Mouse (Mus musculus) kidney, adult 18-20 months (tissue): ENCODE measurements around the gene Senp1.
A peak's percentile ranks its signal among the peaks of the same experiment; 100 is the strongest.

Experiments
- DNase-seq: peaks from one replicate; pipeline ENCODE4 v3.0.0; 2021

Senp1 gene

GRCm38 (mm10) chr15:98093121-98094011 is at the start of gene Senp1:
Gene Senp1, minus strand, starts transcription at chr15:98093744.
- peak; percentile 94 for DNase-seq

GRCm38 (mm10) chr15:98142515-98142914 is 49.0 kb upstream of the Senp1 start:
- no peak for DNase-seq

- no peak for DNase-seq
Observed at GRCm38 (mm10) chr15:98140809-98141208, 47.3 kb upstream of the Senp1 start.

DNA sequence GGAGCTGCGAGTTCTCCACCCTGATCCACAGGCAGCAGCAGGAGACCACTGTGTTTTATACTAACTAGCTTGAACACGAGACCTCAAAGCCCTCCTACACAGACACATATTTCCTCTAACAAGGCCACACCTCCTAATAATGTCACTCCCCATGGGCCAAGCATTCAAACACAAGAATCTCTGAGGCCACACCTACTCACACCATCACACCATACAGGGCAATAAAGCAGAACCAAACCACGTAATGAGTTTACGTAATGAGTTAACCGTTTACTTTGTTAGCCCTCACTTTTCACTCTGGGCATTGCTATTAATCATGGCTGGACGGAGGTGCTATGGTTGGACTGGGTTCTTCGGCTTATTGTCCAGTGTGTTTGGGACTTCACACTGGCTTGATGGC is 46.2 kb upstream of the Senp1 start:
- DNase-seq = no peak

- DNase-seq = no peak
Observed at GRCm38 (mm10) chr15:98136871-98137270, 43.3 kb upstream of the Senp1 start.

DNA sequence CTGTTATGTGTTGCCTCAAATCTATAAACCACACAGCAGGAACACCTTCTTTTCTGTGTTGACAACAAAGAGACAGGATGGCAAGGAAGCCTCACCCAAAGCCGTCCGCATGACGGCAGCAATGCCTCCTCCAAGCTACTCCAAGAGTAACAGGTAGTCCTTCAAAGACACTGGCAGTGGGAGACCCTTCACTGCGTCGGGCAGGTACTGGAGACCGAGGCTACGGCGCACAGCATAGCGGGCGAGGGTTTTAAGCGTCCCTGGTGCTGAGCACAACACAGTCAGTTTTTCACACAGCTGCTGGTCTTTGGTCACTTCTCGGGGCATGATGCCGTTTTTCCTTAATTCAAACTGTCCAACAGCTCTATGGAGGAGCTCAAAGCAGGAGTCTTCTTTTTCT is 42.1 kb upstream of the Senp1 start:
- no peak for DNase-seq

GRCm38 (mm10) chr15:98134666-98135065 is 41.1 kb upstream of the Senp1 start:
- no peak for DNase-seq

GRCm38 (mm10) chr15:98134034-98134433 is 40.5 kb upstream of the Senp1 start:
- no peak for DNase-seq

DNA sequence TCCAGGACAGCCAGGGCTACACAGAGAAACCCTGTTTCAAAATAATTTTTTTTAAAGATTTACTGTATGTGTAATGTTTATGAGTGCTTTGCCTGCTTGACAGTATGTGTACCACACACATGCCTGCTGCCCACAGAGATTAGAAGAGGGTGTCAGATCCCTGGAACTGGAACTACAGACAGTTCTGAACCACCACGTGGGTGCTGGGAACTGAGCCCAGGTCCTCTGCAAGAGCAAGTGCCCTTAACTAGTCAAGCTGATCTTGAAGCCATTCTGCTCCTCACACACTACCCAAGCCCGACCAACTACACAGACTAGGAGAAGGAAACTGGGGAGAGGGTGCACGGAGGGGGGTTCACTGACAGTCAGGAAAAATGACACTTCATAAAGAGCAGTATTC is 39.9 kb upstream of the Senp1 start:
- DNase-seq = no peak

DNA sequence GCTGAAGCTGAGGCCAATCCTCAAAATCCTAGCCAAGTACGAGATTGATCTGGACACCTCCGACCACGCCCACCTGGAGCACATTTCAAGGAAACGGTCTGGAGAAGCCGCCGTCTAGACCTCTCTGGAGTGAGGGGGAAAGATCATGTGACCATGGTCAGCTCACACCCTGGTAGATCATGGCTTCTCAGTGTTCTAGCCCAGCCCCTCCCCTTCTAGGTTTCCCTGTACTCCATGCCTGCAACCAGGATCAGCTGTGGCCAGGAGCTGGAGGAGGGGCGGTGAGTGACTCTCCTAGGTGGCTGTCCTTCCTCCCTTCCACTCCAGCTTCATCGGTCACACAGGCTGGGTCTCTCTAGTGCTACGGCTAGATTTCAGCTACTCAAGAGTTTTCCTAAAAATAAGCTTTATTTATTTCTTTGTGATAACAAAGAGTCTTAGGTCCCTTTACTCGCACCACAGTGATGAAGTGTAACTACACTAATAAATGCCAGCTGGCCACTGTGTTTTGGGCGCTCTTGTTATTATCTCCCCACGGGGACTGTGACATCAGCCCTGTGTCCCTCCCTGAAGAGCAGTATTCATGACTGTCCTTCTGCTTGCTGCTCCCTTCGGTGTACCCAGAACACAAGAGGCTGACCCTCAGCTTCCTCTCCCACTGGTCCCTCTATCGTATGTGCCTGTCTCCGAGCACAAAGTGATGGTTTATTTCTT is 38.6 kb upstream of the Senp1 start:
- no peak for DNase-seq

GRCm38 (mm10) chr15:98131451-98131850 is 37.9 kb upstream of the Senp1 start:
- no peak for DNase-seq

DNA sequence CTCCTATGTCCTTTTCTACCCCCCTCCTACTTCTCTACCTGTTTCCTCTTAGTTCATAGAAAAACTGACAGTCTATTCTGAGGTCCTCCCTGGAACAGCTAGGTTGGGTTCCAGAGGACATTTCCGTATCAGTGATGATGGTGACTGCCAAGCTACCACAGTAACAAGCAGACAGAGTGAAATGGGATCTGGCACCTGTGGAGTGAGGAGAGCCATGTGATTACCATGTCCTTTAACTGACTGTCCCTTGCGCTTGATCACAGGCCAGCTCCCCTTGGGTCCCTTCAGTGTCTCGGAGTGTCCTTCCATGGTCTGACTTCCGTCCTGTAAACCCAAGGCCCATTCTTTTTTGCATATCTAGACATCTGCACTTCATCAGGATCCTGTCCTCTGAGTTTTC is 37.5 kb upstream of the Senp1 start:
- no peak for DNase-seq

DNA sequence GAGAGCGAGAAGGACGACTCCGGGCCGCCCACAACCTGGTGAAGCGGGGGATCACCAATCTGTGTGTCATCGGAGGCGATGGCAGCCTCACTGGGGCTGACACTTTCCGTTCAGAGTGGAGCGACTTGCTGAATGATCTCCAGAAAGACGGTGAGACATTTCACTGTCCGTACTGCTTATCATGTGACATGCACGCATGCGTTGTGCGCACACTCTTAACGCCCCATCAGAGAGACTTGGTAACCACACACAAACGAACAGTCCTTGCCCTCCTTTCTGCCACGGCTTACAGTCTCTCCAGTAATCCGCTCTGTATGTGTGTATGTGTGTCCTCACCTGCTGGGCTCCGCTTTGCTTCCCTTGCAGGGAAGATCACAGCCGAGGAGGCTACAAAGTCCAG is 27.3 kb upstream of the Senp1 start:
- no peak for DNase-seq

GRCm38 (mm10) chr15:98119363-98119762 is 25.8 kb upstream of the Senp1 start:
- DNase-seq = no peak

GRCm38 (mm10) chr15:98116287-98116686 is 22.7 kb upstream of the Senp1 start:
- no peak for DNase-seq

GRCm38 (mm10) chr15:98115779-98116163 is 22.2 kb upstream of the Senp1 start:
- DNase-seq = no peak

- no peak for DNase-seq
Observed at GRCm38 (mm10) chr15:98114852-98115778, 21.6 kb upstream of the Senp1 start.

- DNase-seq = no peak
Observed at GRCm38 (mm10) chr15:98114098-98114851, 20.7 kb upstream of the Senp1 start.

DNA sequence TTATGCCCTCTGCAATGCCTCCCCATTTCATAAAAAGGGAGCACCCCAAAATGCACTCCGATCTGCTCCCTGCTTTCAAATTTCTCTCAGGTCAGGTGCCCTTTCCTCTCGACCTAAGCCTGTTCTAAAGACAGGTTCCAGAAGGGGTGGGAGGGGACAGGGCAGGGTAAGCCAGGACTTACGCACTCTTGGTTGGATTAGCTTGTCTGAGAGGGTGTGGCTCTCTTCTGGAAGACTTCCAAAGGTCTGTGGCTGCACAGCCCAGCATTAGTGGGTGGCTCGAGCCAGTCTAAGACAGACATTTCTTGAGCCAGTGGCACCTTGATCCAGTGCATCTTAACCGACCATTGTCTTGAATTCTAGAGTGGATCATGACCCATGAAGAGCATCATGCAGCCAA is 18.2 kb upstream of the Senp1 start:
- DNase-seq = peak; percentile 6

- DNase-seq = peak; percentile 86
Observed at GRCm38 (mm10) chr15:98108297-98109152, 15.0 kb upstream of the Senp1 start.

DNA sequence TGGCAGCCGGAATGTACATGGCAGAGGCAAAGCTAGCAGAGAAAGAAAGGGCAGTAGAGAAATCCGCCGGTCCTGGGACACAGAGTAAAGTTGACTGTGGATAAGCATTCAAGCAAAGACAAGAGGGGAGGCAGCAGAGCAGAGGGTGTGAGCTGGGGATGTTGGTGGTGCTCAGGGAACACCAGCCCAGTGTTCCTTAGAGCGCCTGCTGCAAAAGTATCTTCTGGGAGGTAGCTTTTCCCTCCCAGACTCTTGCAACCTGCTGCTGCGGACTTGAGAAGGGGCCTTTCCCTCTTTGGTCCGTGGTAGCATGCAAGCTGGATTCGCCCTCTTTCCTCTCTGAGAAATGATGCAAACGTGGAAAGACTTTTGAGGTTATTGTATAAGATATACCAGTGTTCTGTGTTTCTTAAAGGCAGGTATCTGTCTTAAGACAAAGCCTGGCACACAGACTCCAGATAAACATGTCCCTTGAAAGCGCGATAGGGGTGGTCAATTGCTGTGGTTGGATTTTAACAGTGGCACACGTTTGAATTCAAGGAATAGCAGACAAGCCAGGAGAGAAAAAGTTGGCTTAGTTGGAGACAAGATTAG is 14.3 kb upstream of the Senp1 start:
- no peak for DNase-seq
